Mouse (Mus musculus) adrenal gland, adult 18-20 months (tissue): ENCODE measurements around the gene Ppfibp1. TPM values are rescaled to one million over a fixed set of nuclear protein-coding genes. Genes with fewer than 3 reads are reported as not detected.

Experiments
- DNase-seq, 2 experiments: peaks; one replicate each; pipeline ENCODE4 v3.0.0; 2021 to 2022; ENCODE audit warnings: low spot score in 2 of 2
- total RNA-seq, 2 experiments: library from RNA; stranded (reverse); gene quantifications; 1 replicate in 1 of 2; 2 replicates in 1 of 2; pipeline ENCODE4 v1.2.3; 2021

The Ppfibp1 gene
- total RNA-seq, 2 experiments from 2014 or later: 72.0 to 88.3 TPM

- no peak for DNase-seq
Observed at GRCm38 (mm10) chr6:146955896-146956295, 67.6 kb downstream of the Ppfibp1 start.

DNA sequence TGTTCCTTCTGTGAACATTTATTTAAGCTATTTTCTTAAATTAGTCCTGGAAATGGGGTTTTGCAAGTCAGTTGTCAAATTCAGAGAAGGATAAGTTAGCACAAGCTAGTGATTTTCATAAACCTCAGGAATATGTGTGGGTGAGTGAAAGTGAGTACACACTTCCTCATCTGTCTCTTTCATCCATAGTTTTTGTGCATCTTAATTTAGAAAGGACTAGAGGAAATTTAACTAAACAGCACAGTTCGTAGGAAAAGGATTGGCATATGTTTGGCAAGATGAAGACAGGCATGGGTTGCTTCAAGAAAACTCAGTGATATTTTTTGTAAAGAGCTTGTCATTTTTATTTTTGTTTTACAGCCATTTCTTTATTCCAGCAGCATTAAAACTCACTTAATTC lies 68.7 kb downstream of the Ppfibp1 start:
- DNase-seq: no peak

DNA sequence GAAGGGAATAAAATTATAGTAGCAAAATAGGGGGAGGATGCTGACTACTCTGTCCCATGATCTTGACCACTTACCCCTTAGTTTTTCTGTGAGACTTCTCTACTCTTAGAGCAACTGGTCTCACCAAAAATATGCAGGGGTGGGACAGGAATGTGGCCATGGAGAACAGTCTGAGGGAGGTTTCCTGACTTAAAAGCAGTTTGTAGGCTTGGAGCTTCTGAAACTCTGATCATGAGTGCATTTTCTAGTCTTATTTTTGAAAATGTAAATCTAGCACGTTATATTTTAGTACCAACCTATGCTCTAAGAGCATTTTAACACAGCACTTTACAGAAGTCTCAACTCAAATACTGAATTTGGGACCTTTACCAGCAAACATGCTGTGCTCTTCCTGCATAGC lies 70.4 kb downstream of the Ppfibp1 start:
- DNase-seq: no peak

GRCm38 (mm10) chr6:146959908-146960680 lies 71.8 kb downstream of the Ppfibp1 start:
- peak in 1 of 2 experiments; percentile 19 for DNase-seq

GRCm38 (mm10) chr6:146960956-146961355 lies 72.7 kb downstream of the Ppfibp1 start:
- no peak for DNase-seq

DNA sequence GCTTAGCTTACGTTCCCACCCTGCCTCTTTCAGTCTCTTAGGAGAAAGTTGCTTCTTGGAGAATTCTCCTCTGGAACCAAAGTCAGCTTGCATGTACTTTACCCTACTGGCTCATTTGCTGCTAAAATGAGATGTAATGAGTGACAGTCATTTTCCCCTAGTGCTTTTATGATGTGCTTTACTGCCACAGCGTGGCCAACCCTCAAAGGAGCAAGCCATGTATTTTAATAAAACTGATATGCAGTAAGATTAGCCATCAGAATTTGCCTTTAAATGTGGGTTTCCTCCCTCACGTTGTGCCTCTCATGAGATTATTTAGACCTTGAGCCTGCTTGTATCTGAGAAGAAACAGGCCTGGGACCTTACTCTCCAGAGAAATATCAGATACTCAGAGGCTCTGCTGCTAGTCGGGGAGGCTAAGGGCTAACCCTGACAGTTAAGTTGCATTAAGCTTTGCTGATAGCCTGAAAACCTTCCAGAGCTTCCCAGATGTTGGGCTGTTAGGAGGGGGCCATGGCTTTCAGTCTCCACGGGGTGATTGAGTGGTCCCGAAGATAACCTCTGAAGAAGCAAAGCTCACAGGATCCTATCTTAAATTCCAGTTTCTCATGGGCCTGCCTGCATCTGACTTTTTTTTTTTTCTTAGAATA lies 73.7 kb downstream of the Ppfibp1 start:
- DNase-seq: no peak

GRCm38 (mm10) chr6:146963396-146964150 lies 75.3 kb downstream of the Ppfibp1 start:
- DNase-seq: no peak

DNA sequence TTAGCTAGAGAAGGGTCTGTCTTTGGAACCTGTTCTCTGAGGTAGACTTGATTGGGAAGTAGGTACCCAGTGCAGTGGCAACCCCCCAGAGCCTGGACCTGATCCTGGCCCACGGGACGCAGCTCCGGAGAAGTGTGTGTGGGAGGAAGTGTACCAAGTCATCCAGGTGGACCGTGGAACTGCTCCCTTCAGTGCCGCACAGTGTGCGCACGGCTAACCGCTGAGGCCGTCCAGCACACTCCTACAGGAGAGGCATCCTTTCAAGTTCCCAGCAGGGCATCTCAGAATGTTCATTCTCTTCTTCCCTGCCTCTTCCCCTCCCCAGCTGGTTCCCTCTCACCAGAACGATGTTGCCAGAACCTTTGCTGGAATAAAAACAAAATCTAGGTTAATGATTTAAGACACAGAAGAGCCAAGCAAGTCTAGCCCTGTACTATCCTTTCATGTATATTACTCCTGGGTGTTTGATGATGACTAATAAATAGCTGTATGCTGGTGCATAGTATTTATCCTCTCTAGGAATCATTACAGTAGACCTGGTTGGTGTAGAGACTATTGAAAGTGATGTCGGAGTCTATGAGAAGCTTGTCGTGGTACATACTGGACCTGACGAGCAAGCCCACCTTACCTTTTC lies 77.0 kb downstream of the Ppfibp1 start:
- DNase-seq: no peak

GRCm38 (mm10) chr6:146966446-146967019 lies 78.2 kb downstream of the Ppfibp1 start:
- DNase-seq: no peak

- no peak for DNase-seq
Observed at GRCm38 (mm10) chr6:146967836-146968235, 79.5 kb downstream of the Ppfibp1 start.

- no peak for DNase-seq
Observed at GRCm38 (mm10) chr6:146970811-146971210, 82.5 kb downstream of the Ppfibp1 start.

DNA sequence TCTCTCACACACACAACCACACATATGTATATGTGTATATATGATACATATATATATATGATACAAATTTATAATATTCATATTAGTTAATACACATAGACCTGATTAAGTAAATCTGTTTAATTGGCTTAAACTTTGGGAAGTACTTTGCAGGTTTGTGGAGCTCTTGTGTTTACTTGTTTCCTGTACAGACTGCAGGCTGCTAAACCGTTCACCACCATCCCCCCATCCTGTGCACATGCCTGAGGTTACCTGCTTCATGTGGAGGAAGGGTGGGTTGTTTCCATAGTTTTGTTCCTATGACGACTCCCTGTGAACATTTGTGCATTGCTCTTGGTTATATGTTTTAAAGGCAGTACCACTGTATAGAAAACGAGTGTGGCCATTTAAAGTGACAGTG lies 83.1 kb downstream of the Ppfibp1 start:
- no peak for DNase-seq

DNA sequence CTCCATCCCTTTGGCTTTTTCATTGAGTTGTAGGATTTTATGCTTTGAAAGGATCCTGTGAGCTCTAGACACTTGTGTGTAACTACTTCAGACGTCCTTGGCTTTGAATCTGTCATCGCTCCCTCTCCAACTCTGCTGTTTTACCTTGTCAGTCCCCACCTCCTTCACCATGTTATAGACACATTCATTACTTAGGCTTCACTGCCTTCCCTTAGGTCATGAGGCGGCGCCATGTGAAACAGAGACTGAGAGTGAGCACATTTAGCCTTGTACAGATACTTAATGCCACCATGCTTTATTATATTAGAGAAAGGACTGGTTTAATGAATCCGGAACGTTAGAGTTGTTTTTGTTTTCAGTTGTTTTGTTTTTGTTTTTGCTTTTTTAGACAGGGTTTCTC lies 83.7 kb downstream of the Ppfibp1 start:
- no peak for DNase-seq

DNA sequence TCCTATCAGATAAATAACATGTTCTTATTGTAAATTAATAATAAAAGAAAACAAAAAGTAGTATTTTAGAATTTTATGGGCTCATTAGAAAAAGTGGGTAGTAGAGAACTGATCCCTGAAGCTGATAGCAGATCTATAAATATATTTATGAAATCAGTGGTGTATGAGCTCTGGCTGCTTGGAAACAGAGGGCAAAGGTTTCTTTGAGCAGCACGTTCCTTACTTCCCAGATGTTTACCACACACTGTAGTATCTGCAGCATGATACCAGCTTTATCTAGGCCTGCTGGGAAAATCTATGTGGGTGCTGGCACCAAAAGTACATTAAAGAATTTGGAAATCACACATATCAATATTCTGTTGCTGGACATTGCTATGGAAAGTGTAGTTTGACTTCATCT lies 84.5 kb downstream of the Ppfibp1 start:
- DNase-seq: no peak

GRCm38 (mm10) chr6:146973406-146973805 lies 85.1 kb downstream of the Ppfibp1 start:
- no peak for DNase-seq

DNA sequence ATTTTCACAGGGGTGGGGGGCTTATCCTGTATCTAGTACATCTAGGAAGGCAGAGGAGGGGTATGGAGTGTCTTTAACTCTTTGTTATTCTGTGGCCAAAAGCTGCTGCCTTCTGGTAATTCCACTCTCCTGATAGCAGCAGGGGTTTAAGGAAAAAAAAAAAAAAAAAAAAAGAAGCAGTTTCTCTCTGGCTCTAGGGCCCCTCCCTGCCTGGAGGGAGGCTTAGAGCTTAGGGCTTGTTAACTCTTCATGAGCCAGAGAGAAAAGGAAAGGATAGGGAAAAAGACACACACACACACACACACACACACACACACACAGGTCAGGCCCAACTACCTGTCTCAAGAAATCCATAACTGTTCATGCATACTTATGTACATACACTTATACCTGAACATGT lies 85.5 kb downstream of the Ppfibp1 start:
- DNase-seq: no peak

DNA sequence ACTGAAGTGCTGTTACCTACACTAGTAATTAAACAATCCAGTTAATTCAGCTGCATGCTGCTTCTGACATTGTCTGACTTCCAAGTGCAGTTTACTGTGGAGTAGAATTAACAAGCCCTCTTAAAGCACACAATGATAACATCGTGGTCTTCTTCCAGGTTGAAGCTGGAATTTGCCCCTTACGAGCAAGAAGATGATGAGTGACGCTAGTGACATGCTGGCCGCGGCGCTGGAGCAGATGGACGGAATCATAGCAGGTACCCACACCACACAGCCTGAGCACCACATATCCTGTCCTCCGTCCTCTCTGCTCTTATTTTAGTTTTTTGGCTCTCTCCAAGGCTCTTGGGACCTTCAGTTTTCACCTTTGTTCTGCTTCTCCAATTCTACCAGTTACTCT lies 88.2 kb downstream of the Ppfibp1 start:
- DNase-seq: no peak

GRCm38 (mm10) chr6:146978691-146979114 lies 90.4 kb downstream of the Ppfibp1 start:
- no peak for DNase-seq

DNA sequence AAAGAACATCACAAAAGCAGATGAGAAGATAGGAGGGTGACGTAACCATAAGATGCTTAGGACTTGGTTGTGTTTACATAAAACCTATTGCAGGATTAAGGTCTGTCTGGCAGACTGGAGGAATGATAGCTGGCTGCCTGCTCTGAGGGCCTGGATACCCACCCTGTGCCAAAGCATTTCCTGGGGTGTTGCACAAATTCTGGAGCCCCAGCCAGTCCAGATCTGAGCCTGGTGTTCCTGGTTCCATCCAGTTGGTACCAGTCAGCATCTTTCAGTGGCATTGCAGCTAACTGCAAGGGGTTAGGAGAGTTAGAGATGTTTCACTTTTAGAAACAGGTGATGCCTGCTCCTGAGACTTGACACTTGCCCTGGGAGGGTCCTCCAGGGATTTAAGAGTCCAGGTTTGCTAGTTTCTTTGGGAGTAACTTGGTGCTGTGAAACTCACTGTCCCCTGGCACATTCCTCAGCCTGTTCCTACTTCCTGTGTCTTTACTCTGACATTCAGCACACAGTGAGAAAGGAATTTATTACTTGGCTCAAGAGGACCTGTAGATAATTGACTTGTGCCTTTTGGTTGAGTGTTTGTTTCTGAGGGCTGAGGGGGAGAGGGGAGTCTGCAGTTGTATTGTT lies 90.9 kb downstream of the Ppfibp1 start:
- DNase-seq: no peak

DNA sequence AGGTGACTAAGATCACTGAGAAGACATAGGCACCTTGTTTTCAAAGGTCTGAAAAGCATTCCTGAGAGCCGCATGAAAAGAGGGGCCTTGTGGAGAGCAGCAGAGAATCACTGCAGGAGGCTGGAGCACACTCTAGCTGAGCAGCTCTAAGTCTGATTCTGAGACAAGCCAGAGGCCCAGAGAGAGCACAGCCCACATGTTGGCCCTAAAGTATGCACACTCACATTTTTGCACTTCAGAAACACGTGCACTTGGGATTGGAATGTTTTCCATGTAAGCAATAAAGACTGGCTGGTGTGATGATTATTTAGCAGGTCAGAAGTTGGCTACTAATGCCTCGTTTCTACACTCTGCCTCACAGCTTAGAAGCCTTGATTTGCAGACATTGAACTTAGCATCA lies 91.7 kb downstream of the Ppfibp1 start:
- DNase-seq: no peak
